Mouse (Mus musculus) natural killer cell, adult 2 months (primary cell): ENCODE measurements around the gene Slc2a4.
"Not testable (repeated sequence)": the region's sequence is repeated elsewhere in the genome, so short reads cannot be mapped to it uniquely, and the experiment has no call there.

Experiments
- DNase-seq, 2 experiments: peaks; one replicate each; pipeline ENCODE4 v3.0.0; 2022; ENCODE audit warnings: low spot score in 2 of 2

Gene Slc2a4

GRCm38 (mm10) chr11:69970775-69971174, 22.8 kb upstream of the Slc2a4 start:
- DNase-seq: no peak

GRCm38 (mm10) chr11:69970222-69970621, 22.2 kb upstream of the Slc2a4 start:
- DNase-seq: no peak

- no peak for DNase-seq
Measured at GRCm38 (mm10) chr11:69968793-69969192, 20.8 kb upstream of the Slc2a4 start.

GRCm38 (mm10) chr11:69966860-69967517, 19.0 kb upstream of the Slc2a4 start:
- no peak for DNase-seq

- DNase-seq: no peak
Measured at GRCm38 (mm10) chr11:69966006-69966859, 18.2 kb upstream of the Slc2a4 start.

- DNase-seq: no peak
Measured at GRCm38 (mm10) chr11:69965271-69966005, 17.4 kb upstream of the Slc2a4 start.

GRCm38 (mm10) chr11:69964650-69965270, 16.8 kb upstream of the Slc2a4 start, which contains the start of gene Cldn7:
Gene Cldn7, plus strand, starts transcription at chr11:69964779.
- DNase-seq: no peak

GRCm38 (mm10) chr11:69961841-69962240, 13.9 kb upstream of the Slc2a4 start:
- DNase-seq: no peak

GRCm38 (mm10) chr11:69960616-69961015, 12.6 kb upstream of the Slc2a4 start:
- DNase-seq: no peak

GRCm38 (mm10) chr11:69956218-69956617, 8.2 kb upstream of the Slc2a4 start:
- DNase-seq: no peak

GRCm38 (mm10) chr11:69955618-69956017, 7.6 kb upstream of the Slc2a4 start:
- not testable (repeated sequence) for DNase-seq

GRCm38 (mm10) chr11:69953267-69953915, 5.4 kb upstream of the Slc2a4 start:
- no peak for DNase-seq

- DNase-seq: no peak
Measured at GRCm38 (mm10) chr11:69952274-69952673, 4.3 kb upstream of the Slc2a4 start.

- DNase-seq: no peak
Measured at GRCm38 (mm10) chr11:69950807-69951459, 2.9 kb upstream of the Slc2a4 start.

GRCm38 (mm10) chr11:69948763-69949150, 769 bp upstream of the Slc2a4 start:
- peak; percentile 81 to 87 for DNase-seq

- DNase-seq: no peak
Measured at GRCm38 (mm10) chr11:69947337-69948065, 487 bp downstream of the Slc2a4 start.

- no peak for DNase-seq
Measured at GRCm38 (mm10) chr11:69945997-69946891, 1.7 kb downstream of the Slc2a4 start.

GRCm38 (mm10) chr11:69945216-69945615, 2.8 kb downstream of the Slc2a4 start:
- DNase-seq: no peak

- no peak for DNase-seq
Measured at GRCm38 (mm10) chr11:69940962-69941361, 7.0 kb downstream of the Slc2a4 start.
